Mouse (Mus musculus) adipocyte (in vitro differentiated cells): ENCODE data around the gene Iqca.

Experiments used
- DNase-seq: peaks from one replicate; pipeline ENCODE4 v3.0.0-alpha.2; 2016; ENCODE audit warnings: low spot score

Iqca gene

GRCm38 (mm10) chr1:90153099-90153744, at the start of gene Iqca:
Gene Iqca (minus strand): TSS chr1:90153401.
- DNase-seq: no peak

GRCm38 (mm10) chr1:90202207-90202978, 49.2 kb upstream of the Iqca start:
- DNase-seq: no peak

GRCm38 (mm10) chr1:90201655-90202054, 48.5 kb upstream of the Iqca start:
- DNase-seq: no peak

- DNase-seq: no peak
Measured at GRCm38 (mm10) chr1:90201246-90201645, 48.0 kb upstream of the Iqca start.

GRCm38 (mm10) chr1:90189046-90189445, 35.8 kb upstream of the Iqca start:
- DNase-seq: no peak

GRCm38 (mm10) chr1:90186874-90187273, 33.7 kb upstream of the Iqca start:
- no peak for DNase-seq

GRCm38 (mm10) chr1:90186173-90186572, 33.0 kb upstream of the Iqca start:
- no peak for DNase-seq

- DNase-seq: no peak
Measured at GRCm38 (mm10) chr1:90183602-90184001, 30.4 kb upstream of the Iqca start.

GRCm38 (mm10) chr1:90182521-90182920, 29.3 kb upstream of the Iqca start:
- no peak for DNase-seq

- DNase-seq: no peak
Measured at GRCm38 (mm10) chr1:90180966-90181699, 27.9 kb upstream of the Iqca start.

- DNase-seq: no peak
Measured at GRCm38 (mm10) chr1:90180479-90180878, 27.3 kb upstream of the Iqca start.

GRCm38 (mm10) chr1:90177978-90178377, 24.8 kb upstream of the Iqca start:
- DNase-seq: no peak

- no peak for DNase-seq
Measured at GRCm38 (mm10) chr1:90177565-90177964, 24.4 kb upstream of the Iqca start.

- DNase-seq: no peak
Measured at GRCm38 (mm10) chr1:90176223-90176622, 23.0 kb upstream of the Iqca start.

GRCm38 (mm10) chr1:90174338-90174737, 21.1 kb upstream of the Iqca start:
- no peak for DNase-seq

- DNase-seq: no peak
Measured at GRCm38 (mm10) chr1:90164319-90164718, 11.1 kb upstream of the Iqca start.

GRCm38 (mm10) chr1:90163161-90163560, 10.0 kb upstream of the Iqca start:
- no peak for DNase-seq

- no peak for DNase-seq
Measured at GRCm38 (mm10) chr1:90162379-90162857, 9.2 kb upstream of the Iqca start.

- no peak for DNase-seq
Measured at GRCm38 (mm10) chr1:90161623-90162022, 8.4 kb upstream of the Iqca start.

- DNase-seq: no peak
Measured at GRCm38 (mm10) chr1:90159927-90160326, 6.7 kb upstream of the Iqca start.

- DNase-seq: no peak
Measured at GRCm38 (mm10) chr1:90156589-90156988, 3.4 kb upstream of the Iqca start.

- no peak for DNase-seq
Measured at GRCm38 (mm10) chr1:90153787-90154186, 586 bp upstream of the Iqca start.

GRCm38 (mm10) chr1:90139729-90140128, 13.5 kb downstream of the Iqca start:
- DNase-seq: no peak
